Mouse (Mus musculus) layer of hippocampus, adult 9-10 months (tissue): ENCODE results near the gene Mef2a.

Source experiments
- DNase-seq: peaks from one replicate; pipeline ENCODE4 v3.0.0; 2022; ENCODE audit warnings: low spot score

Gene Mef2a

GRCm38 (mm10) chr7:67372729-67373583 is at the start of gene Mef2a:
Gene Mef2a, minus strand, starts transcription at chr7:67372858.
- DNase-seq: peak; percentile 94

GRCm38 (mm10) chr7:67421476-67422186 is 49.0 kb upstream of the Mef2a start:
- DNase-seq: no peak

DNA sequence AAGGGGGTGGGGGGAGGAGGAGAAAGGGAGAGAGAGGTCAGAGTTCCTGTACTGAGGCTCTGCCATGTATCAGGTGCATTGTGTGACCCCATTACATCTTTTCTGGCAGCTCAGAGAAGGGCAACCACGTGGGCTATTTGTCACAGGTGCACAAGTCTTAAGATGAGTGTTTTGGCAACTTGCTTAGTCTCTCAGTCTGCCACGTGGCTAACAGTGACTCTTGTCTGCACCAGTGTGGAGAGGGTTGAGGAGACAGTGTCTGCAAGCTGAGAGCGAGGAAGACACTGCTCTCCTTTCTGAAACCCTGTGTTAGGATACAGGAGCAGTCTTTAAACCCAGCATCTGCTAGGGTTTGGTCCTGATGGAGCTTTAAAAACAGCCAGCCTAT is 48.4 kb upstream of the Mef2a start:
- DNase-seq: no peak

- no peak for DNase-seq
Observed at GRCm38 (mm10) chr7:67419591-67420314, 47.1 kb upstream of the Mef2a start.

DNA sequence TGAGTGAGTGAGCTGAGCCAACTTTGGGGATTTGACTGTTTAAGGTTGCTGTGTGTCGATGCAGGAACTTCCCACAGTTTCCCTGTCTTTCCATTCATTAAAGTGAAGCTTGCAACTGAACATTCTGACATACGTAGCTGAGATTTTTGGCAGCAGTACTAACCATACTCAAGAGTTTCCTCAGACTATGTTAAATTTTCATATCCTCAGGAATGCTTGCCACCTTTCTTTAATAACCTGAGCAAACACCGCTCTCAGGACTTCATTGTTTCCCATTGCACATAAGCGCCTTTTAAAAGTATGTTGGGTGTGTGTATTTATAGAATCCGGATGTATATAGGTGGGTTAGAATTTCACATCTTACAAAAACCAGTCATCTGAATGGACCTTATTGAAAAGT is 45.5 kb upstream of the Mef2a start:
- DNase-seq: no peak

- DNase-seq: no peak
Observed at GRCm38 (mm10) chr7:67414766-67415165, 42.1 kb upstream of the Mef2a start.

GRCm38 (mm10) chr7:67412686-67413085 is 40.0 kb upstream of the Mef2a start:
- DNase-seq: no peak

DNA sequence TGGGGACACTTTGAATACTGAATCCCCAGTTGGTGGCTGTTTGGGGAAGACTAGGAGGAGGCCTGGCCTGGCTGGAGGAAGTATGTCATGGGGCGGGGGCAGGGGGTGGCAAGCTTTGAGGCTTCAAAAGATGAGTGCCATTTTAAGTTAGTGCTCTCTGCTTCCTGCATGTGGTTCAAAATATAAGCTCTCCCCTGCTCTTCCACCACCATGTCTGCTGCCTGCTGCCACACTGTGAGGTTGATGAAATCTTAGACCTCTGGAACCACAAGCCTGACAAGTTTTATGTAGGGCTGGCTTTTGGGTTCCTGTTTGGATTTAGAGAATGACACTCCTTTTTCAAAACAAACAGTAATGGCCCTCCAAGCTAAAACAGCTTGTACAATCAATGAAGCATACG is 34.4 kb upstream of the Mef2a start:
- DNase-seq: no peak

- DNase-seq: no peak
Observed at GRCm38 (mm10) chr7:67404176-67404575, 31.5 kb upstream of the Mef2a start.

GRCm38 (mm10) chr7:67402353-67402752 is 29.7 kb upstream of the Mef2a start:
- DNase-seq: no peak

GRCm38 (mm10) chr7:67401379-67401778 is 28.7 kb upstream of the Mef2a start:
- no peak for DNase-seq

GRCm38 (mm10) chr7:67390760-67391159 is 18.1 kb upstream of the Mef2a start:
- DNase-seq: no peak

- DNase-seq: no peak
Observed at GRCm38 (mm10) chr7:67390095-67390494, 17.4 kb upstream of the Mef2a start.

DNA sequence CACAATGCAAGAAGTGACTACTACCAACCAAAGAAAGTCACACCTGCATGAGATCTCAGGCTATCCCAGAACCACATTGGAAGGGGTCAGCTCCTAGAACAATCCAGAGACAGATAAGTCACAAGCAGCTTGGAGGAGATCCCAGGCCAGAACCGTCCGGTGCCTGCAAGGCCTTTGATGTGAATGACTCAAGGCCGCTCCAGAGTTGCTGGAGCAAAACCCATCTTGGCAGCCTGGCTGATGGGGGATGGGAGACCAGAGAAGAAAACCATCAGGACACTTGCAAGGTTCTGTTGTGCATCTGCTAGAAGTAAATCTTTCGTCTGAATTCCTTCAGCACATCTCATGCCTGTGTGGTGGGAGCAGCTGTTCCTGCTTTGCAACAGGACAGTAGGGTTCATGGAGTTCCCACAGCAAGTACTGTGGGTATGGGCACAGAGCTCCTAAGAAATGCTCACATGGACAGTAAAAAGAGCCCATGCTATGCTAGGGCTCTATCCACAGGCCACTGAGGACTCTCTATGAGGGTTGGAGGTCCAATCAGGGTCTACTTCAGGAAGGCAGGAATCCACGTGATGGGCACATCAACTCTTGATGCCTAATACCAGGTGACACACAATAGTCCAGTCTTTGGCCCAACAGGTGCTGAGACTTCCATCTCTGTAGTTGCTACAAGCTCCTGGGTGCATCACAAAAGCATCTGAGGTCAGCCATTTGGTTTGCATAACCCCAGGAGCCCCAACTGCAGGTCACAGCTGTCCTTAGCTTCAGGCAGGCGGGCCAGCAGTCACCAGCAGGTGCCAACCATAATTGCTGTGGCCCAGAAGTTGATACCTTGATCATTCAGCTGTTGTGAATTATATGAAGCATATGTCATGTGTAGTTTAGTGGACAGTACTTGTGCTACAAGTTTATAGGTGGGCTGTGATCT is 12.5 kb upstream of the Mef2a start:
- no peak for DNase-seq

DNA sequence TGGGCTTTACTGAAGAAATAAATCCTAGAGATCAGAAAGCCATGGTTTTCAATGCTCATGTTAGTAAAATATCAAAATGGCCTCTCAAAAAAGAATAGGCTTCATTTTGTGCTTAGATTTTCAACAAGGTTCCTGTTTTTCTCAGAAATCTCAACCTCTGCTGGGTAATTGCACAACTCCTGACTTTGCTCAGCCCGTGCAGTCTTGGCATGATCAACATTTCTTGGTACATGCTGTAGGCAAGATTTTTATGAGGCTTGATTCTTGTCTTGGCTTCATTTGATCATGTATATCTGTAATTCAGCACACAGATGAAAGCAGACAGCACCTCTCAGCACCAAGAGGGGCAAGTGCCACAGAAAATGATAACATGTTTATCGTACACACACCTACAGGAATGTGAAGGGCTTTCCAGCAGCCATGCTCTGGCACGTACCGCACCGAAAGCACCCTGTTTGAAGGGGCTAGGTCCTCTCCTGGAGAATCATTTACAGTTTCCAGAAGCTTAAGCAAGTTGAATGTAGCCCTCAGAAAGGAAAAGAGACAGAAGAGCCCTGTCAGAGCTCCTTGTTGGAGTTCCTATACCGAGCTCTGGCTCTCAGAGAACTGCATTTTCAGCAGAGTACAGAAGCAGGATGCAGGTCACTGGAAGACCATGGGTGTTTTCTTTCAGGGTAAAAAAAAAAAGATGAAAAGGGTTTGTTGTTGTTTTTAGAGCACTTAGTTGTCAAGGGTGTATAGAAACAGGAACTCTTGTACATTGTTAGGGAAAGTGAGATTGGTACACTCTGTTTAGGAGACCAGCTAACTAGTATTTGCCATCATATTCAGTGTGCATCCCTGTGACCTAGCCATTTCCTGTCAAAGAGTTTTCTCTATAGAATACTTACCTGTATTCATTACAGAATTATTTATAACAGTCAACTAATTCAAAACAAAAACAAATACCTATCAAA is 7.8 kb upstream of the Mef2a start:
- DNase-seq: no peak

DNA sequence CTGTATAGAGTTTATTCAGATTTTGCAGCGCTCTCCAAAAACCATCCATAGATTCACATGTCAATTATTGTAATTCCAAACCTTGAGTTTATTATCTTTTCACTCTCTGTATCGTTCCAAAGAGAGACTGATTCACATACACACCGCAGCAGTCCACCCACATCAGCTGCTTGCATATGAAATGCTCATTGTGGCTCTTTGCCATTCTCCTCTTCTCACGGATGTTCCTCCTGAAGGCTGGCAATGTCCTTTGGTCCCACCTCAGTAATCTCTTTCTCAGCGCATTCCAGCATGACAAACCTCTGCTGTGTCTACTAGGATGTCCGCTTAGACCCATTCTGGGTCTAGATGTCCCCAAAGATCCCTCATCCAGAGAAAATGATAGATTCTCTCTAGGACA is 4.1 kb upstream of the Mef2a start:
- DNase-seq: no peak

- DNase-seq: peak; percentile 21
Observed at GRCm38 (mm10) chr7:67373975-67374374, 1.3 kb upstream of the Mef2a start.

- no peak for DNase-seq
Observed at GRCm38 (mm10) chr7:67373584-67373960, 914 bp upstream of the Mef2a start.

DNA sequence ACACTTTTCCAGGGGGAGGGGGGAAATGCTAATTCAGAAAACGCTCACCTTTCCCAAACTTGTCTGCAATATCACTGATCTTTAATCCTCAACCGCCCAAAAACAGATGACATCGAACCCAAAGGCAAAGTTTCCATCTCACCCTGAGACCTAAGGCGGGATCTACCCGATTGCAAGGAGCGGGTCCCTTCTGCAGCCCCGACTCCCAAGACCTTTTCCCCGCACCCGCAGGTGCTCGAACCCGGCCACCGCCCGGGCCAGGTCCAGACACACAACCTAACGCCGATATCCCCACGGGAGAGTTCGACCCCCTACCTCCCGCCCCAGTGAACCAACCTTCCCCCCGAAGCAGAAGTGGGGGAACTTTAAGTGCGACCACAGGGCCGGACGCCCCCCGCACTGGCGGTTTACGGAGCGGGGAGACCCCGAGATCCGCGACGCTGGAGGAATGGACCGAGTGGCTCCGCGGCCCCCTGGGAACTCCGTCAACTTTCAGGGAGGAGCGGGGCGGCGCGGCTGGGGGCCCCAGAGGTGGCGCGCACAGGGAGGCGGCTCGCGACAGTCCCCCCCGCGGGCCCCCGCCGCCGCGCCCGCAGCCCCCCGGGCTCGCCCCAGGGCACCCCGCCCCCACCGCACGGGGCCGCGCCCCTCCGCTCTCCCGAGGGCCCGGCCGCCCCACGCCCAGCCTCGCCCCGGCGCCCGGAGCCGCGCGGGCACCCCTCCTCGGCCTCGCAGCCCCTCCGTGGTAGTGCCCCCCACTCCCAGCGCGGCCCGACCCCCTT is 576 bp downstream of the Mef2a start:
- no peak for DNase-seq
